Mouse (Mus musculus) fat pad, adult 2 months (tissue): ENCODE results near the gene Spata32.

ENCODE experiments used
- DNase-seq: peaks from one replicate; pipeline ENCODE4 v3.0.0-alpha.2; 2011; ENCODE audit warnings: low read depth, low spot score; ENCODE audit errors: extremely low read depth

Gene Spata32

DNA sequence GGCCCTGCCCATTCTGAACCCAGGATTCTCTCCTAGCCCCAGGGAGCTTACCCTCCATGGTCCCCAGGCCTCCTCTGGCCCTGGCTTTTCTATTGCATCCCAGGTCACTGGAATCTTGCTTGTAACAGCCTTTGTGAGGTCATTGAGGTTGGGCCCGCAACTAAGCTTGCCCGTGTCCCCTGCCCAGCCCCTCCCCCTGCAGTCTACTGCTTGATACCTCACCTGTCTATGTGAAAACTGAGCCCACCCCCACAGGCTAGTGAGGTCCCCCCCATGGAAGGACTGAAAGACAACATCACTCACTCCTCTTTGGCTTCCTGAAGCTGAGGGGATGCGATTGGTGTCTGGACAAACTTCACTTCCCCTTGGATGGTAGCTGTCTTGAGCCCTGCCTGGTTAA, 9.8 kb downstream of the Spata32 start, which contains the start of gene 1700023F06Rik:
1700023F06Rik (minus strand) TSS at position 101 of the 400 bp plus-strand sequence.
- no peak for DNase-seq

DNA sequence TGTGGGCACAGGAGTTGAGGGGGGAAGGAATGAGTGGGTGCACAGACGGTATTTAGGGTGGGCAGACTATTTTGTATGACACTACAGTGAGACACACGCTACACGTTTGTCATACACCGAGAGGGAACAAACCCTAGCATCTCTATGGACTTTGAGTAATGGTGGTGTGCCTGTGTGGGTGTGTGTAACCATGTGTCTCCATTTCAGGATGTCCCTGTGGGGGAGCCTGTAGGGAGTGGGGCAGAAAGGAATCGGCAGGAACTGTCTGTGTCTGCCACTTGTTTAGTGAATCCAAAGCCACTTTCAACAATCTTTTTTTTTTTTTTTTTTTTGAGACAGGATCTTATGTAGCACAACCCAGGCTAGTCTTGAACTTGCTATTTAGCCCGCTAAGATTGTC, 12.0 kb downstream of the Spata32 start:
- DNase-seq, result no peak

DNA sequence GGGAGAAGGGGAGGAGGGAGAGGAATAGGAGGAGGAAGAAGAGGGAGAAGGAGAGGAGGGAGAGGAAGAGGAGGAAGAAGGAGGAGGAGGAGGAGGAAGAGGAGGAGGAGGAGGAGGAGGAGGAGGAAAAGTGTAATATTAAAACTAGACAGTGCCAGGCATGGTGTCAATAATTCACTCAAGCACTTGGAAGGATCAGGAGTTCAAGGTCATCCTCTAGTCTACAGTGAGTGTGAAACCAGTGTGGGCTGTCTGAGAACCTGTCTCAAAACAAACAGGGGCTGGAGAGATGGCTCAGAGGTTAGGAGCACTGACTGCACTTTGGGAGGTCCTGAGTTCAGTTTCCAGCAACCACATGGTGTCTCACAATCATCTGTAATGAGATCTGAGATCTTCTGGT, 15.9 kb downstream of the Spata32 start:
- no peak for DNase-seq

DNA sequence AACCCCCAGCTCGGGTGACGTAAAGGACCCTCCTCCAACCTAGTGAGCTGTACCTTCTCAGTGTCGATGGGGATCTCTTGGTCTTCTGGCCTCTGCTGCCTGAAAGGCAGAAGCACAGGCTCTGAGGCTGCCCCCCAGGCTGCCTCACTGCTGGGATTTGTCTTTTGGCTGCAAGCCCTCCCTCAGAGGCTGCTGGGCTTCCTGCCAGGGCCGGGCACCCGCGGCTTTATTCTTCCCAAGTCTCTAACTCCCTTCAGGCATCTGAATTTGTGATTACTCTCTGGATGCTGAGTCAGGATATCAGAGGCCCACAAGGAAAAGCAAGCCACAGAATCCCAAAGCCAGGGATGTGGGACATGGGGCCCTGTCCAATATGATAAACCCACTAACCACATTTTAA, 16.6 kb downstream of the Spata32 start:
- no peak for DNase-seq

DNA sequence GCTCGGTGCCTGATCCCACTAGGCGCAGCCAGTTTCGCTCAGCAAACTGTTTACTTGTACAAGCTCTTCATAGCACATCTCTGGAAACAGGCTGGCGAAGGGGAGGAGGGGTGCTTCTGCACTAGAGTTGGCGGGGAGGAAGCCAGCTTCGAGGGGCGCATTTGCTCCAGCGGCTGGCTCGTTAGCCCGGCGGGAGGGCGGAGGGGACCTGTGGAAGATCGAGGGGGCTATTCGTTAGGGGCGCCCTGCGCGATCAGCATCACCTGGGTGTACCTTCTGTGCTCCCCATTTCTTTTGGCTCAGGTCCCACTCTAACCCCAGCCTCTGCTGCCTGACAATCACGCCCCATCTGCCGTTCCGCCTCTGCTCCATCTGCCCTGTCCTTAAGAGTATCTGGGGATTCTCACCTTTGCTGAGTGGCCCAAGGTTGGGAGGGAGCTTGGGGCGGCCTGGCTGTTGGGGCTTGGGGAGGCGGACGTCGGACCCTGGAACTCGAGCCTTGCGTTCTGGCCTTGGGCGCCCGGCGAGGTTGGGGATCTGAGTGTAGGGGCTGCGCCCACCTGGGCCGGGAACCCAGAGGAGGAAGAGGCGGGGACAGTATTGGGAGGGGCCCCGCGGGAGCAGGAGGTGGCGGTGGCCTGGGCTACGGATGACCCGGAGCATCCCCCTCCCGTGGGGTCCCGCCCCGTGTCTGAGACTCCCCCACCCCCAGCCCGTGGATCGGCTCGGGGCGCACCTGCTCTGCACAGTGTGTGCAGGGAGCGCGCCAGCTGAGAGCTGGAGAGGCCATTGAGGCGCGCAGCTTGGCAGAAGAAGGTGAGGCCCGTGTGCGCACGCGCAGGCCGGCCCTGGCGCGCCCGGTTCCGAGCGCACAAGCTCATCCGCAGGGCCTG, 19.1 kb downstream of the Spata32 start:
- no peak for DNase-seq

DNA sequence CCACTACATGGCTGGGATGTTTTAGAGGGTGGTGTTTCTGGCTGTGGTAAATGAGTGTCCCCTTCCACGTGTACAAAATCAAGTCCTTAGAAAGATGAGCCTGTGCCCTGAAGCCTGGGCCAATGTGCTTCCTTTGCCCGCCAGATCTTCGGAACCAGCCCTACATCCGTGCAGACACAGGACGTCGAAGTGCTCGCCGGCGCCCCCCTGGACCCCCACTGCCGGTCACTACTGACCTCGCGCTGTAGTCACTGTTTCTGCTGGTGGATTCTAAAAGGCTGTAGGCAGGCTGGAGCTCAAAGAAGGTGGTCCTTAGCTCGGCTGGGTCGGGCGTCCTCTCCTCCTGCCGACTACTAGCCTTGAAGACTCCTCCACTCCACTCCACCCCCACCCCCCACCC, 19.9 kb downstream of the Spata32 start:
- no peak for DNase-seq

DNA sequence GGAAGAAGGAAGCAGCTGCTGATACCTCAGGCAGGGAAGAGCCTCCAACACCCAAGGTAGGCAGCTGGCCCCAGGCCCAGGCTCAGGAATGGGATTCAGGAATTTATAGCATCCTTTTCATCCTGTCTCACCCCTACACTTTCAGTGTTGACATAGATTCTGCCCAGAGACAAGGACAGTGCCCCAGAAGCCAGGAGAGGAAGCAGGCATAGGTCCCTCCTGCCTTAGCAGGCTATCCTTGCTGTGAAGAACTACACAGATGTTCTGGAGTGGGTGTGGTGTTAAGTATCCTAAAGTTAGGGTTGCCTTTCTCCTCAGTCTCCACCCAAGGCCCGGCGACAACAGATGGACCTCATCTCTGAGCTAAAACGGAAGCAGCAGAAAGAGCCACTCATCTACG, 20.9 kb downstream of the Spata32 start:
- no peak for DNase-seq

DNA sequence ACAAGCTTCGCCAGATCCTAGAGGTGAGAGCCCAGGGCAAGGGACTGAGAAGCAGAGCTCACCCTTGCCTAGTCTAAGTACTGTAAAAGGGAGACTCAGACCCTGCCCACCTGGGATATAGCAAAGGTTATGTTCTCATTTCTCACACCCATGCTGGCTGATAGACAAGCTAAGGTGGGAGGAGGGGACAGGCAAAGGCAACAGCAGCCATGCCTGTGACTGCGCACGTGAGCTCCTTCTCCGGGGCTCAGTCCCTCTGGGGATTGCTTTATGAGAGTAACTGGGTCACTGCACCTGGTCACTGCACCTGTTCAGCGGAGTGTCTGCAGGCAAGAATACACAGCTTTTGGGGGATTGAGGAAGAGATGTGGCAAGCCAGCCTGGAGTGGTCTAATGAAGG, 22.6 kb downstream of the Spata32 start:
- no peak for DNase-seq

DNA sequence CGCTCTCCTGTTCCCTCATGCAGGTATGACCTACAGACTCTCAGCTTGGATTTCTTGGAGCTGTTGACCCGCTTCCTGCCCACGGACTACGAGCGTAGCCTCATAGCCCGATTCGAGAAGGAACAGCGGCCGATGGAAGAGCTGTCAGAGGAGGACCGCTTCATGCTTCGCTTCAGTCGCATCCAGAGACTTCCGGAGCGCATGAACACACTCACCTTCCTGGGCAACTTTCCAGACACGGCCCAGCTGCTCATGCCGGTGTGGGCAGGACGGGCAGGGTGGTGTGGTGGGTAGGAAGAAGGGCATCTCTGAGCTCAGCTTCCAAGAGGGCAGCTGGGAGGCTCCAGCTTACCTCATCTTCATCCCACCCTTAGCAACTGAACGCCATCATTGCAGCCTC, 23.0 kb downstream of the Spata32 start:
- no peak for DNase-seq

DNA sequence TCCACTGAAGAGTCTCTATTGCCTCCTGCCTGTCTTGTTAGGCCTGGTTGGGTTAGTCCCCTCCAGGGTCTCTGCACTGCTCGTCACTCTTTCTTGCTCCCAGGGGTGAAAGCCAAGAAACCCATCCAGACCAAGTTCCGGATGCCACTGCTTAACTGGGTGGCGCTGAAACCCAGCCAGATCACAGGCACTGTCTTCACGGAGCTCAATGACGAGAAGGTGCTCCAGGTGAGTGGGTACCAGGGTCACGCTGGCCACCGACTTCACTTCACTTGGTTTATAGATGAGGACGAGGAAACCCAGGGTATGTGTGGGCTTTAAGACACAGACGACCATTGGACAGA, 24.4 kb downstream of the Spata32 start:
- DNase-seq, result no peak

DNA sequence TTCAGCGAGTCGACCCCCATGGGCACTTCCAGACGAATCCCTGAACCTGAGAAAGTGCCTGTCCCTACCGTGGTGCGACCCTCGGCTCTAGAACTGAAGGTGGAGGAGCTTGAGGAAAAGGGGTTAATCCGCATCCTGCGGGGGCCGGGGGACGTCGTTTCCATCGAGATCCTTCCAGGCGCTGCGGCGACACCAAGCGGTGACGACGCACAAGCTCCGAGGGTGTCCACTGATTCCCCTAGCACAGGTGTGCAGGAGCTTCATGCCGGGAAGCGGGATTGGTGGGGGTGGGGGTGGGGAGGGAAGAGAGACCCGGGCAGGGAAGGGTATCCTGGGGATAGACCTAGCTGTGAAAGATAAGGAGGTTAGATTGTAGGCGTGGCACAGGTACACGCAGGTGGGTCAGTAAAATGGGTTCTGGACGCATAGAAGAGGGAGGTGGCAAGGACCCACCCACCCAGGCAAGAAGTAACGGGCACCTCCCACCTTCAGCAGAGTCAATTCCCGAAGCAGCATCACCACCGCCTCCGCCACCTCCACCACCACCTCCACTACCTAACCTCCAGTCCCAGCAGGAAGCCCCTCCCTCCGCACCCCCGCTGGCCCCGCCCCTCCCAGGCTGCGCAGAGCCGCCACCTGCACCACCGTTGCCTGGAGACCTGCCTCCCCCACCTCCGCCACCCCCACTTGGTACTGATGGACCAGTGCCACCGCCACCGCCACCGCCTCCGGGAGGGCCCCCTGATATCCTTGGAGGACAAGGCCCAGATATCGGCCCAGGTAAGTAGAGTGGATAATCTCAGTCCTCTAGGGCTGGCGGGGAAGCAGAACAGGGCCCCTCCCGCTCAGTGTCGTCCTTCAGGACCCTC, 25.0 kb downstream of the Spata32 start:
- no peak for DNase-seq

DNA sequence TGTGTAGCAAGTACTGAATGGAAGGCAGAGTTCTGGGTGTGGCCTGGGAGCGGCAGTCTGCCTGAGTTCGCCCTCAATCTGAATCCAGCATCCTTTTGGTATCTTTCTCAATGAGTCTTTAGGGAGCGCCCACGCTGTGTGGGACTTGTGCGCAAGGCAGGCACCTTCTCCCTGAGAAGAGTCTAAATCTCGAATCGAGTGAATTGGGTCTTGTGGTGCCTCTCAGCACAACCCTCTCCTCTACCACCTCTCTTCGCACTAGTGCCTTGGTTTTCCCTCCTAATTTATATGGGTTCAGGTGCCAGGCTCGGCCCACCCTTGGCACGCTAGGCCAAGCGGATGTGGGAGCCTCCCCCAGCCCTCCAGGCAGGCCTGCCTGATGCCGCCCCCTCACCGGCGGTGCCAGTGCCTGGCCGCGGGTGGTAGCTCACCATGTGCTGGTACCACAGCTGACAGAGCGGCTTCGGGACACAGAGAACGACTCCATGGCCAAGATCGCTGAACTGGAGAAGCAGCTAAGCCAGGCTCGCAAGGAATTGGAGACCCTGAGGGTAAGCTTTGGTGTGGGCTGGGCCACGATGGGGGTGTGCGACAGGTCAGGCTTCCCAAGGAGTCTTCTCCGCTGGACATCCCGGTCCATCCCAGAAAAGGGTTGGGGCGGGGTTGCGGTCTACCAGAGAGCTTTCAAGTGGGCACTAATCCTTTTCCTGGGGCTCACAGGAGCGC, 25.8 kb downstream of the Spata32 start:
- DNase-seq, result no peak

DNA sequence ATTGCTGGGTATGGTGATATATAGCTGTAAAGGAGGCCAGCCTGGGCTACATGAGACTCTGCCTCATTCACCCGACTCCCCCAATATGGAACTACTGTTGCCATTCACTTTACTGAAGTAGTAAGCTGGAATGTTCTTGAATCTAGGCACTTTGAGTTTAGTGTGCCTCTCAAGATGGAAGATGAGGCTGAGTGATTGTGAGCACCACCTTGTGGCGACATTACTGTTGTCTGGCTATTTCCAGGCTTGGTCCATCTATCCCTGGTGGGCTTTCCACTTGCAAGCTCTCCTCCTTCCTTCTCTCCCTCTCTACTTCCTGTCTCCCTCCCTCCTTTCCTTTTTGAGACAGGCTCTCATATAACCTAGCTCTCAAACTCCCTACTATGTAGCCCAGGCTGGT, 33.3 kb downstream of the Spata32 start:
- no peak for DNase-seq

DNA sequence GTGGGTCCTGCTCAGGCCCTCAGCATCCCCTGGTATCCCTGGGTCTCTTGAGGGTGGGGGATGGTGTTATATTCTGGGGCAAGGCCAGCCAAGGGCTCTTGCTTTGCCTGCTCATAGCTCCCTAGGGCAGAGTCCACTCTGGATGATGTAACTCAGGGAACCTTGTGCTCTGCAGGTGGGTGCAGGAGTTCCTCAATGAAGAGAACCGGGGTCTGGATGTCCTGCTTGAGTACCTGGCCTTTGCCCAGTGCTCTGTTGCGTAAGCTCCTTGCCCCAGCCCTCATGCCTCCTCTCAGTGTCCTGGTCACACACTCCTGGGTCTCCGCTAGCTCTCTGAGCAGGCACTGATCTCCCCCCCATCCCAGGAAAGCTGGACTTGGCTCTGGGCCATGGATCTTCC, 36.3 kb downstream of the Spata32 start:
- no peak for DNase-seq

DNA sequence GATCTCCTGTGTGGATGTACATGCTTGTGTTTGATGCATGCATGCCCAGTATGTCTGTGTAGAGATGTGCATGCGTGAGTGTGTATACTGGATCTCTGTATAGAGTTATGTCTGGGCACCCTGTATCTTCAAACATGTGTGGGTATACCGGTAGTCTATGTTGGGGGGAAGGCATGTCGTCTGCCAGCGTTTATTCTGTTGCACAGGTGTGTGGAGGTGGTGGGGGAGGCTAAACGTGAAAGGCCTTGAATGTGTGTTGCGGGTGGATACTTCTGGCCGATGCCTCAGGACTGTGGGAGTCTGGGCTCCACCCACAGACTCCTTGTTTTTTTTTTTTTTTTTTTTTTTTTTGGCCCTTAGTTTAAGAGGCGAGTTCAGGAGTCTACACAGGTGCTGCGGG, 36.9 kb downstream of the Spata32 start:
- DNase-seq, result no peak

DNA sequence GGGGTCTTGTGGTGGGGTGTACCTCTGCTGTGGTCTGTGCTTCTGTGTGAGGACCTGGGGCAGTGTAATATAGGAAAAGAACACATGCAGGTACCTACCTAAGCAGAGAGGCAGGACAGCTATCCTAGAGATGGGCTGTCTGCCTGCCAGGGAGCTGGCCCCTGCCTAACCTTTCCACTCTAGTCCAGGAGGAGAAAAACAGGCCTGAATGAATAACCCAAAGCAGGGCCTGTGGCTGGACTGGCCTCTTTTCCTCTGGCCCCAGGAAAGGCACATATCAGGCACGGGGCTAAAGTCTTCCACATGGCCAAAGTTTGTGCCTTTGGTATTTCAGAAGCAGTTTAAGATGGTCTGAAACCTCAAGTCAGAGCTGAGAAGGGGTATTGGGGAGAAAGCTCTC, 37.8 kb downstream of the Spata32 start:
- DNase-seq, result no peak

DNA sequence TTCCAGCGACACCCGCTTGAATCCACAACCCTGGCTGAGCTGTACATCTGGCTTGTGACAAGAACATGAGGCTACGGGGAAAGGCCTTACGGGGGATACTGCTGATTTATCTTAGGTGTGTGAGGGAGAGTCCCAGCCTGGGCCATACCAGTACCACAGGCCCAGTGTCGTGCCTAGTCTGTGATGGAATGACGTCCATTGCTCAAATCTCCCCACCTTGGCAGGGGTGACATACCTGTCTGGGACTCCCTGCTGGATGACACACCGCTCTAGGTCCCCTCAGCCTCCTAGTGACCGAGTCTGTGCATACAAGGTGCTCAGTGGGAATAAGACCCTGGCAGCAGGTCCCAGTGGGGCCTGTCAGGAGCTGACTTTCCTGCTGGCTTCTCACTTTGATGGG, 39.5 kb downstream of the Spata32 start:
- DNase-seq, result no peak

DNA sequence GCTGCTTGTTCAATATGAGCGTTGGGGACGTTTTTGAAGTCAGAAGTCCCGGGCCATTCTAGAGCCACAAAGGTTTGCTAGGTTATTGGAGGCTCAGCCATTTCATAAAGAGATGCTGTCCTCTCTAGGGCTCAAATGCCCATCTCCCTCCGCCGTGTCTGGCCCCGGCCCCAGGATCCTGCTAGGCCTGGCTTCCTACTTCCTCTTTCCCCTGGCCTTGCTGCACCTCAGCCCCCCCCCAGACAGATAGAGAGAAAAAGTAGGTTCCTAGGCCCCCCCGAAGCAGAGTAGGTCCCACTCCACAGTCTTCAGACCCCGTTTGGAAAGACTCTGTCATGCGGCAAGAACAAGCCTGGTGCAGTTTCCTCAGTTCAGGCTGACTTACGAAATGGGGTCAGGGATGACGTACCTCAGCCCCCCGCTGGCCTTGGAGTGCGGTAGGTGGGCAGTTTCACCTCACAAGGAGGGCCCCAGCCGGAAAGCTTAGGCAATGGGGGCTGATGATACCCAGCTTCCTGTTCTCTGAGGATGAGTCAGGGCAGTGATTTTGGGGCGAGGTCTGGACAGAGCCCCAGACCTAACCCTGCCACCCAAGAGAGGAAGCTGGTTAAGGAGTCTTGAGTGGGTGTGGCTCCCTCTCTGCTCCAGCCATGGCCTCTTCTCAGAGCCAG, 40.3 kb downstream of the Spata32 start:
- no peak for DNase-seq

DNA sequence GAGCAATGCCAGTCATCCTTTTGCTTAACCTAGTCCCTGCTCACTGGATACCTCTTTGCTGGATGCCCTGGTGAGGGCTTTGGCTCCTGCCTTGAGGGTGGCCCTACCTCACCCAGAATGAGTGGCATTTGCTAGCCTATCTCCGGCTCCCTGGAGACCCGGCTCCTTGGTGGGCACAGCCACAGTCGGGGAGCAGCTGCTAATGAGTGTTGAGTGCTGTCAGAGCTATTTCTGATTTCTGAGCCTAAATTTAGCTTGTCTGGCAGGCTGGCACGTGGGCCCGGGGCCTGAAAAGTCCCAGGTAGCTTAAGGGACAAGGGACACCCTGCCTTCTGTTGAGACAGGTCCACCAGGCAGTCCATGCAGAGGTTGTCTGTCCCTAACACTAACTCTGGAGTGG, 41.0 kb downstream of the Spata32 start:
- DNase-seq, result no peak

DNA sequence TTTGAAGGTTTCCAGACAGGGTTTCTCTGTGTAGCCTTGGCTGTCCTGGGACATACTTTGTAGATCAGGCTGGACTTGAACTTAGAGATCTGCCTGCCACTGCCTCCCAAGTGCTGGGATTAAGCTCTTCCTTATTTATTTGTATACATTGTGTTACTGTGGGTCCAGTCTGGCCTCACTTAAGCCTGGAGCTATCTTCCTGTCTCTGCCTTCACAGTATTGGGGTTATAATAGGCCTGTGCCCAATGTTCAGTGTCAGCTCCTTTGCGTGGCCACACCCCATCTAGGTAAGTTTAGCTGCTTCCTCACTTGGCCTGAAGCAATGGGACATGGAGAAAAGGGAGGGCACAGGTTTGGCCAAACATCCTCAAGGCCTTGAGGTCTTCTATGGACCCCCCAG, 41.7 kb downstream of the Spata32 start:
- no peak for DNase-seq
